ENCODE assay signal across 26 mouse cellular contexts in the genomic region with DNA sequence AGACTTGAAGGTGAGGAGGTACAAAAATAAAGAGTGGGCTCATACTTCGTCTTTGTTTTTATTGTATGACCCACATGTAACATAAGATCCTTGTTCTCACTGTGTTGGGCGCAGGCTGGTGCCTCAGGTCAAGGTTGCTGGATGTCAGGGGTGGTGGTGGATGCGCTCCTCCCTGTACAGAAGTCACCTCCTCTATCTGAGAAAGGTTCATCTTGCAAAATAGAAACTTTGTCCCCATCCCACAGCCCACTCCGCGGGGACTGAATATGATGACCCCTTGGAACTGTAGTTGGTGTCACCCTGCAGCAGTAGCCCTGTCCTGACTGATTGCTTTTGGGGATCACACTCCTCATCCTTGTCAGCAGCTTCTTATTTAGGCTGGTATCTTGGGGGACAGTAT. TPM values are rescaled to one million over a fixed set of nuclear protein-coding genes. Genes with fewer than 3 reads are reported as not detected.
"Had no signal": no experiment of that assay in that cellular context is flagged by ENCODE, and none has a peak within 500 bp of the region (broad histone marks: within the 10 kb centered on the region; RNA-seq: fewer than 3 reads in every experiment).

No protein-coding gene starts in this region.

- H3K9ac ChIP-seq: intestine, embryonic 15.5 days; kidney, embryonic 15.5 days; limb, embryonic 15.5 days; liver, embryonic 15.5 days; lung, embryonic 14.5 days; midbrain, embryonic 12.5 days; midbrain, embryonic 15.5 days; neural tube, embryonic 12.5 days; neural tube, embryonic 15.5 days had no signal

- ATAC-seq: intestine, embryonic 15.5 days; lung, postnatal 0 days; midbrain, embryonic 15.5 days had no signal

- H3K27me3 ChIP-seq: intestine, embryonic 15.5 days; kidney, embryonic 15.5 days; limb, embryonic 15.5 days; liver, embryonic 15.5 days; midbrain, embryonic 12.5 days; midbrain, embryonic 15.5 days; neural tube, embryonic 12.5 days; neural tube, embryonic 15.5 days had no signal

- DNase-seq: kidney, adult 11 months; kidney, adult 8-10 months; kidney, postnatal 10 days; kidney, postnatal 36 days; lung, embryonic 14.5 days; right cerebral cortex, adult 18-20 months; right cerebral cortex, postnatal 14 days; right cerebral cortex, postnatal 4 days; thymus, adult 18-20 months; thymus, postnatal 36 days had no signal

- H3K4me1 ChIP-seq: midbrain, embryonic 12.5 days had no signal

- H3K27ac ChIP-seq: intestine, embryonic 15.5 days; kidney, embryonic 15.5 days; limb, embryonic 15.5 days; liver, embryonic 15.5 days; macrophage; midbrain, embryonic 12.5 days; midbrain, embryonic 15.5 days; neural tube, embryonic 12.5 days; neural tube, embryonic 15.5 days had no signal

- H3K4me2 ChIP-seq: intestine, embryonic 15.5 days; kidney, embryonic 15.5 days; limb, embryonic 15.5 days; liver, embryonic 15.5 days; lung, embryonic 14.5 days; midbrain, embryonic 12.5 days; midbrain, embryonic 15.5 days; neural tube, embryonic 12.5 days; neural tube, embryonic 15.5 days had no signal

- H3K4me3 ChIP-seq: intestine, embryonic 15.5 days; kidney, embryonic 15.5 days; limb, embryonic 15.5 days; liver, embryonic 15.5 days; midbrain, embryonic 12.5 days; midbrain, embryonic 15.5 days; neural tube, embryonic 12.5 days; neural tube, embryonic 15.5 days had no signal

- H3K9me3 ChIP-seq: intestine, embryonic 15.5 days; kidney, embryonic 15.5 days; limb, embryonic 15.5 days; liver, embryonic 15.5 days; midbrain, embryonic 12.5 days; midbrain, embryonic 15.5 days; neural tube, embryonic 12.5 days; neural tube, embryonic 15.5 days had no signal

RNA-seq across cellular contexts. Expression of gene Gm28038, which starts 33.8 kb away (rescaled TPM):
- total RNA-seq: layer of hippocampus, postnatal 14 days; left cerebral cortex, adult 18-20 months had no signal
- polyA plus RNA-seq: intestine, embryonic 15.5 days; kidney, embryonic 15.5 days; limb, embryonic 11.5 days; limb, embryonic 15.5 days; liver, embryonic 15.5 days; lung, embryonic 14.5 days; lung, postnatal 0 days; midbrain, embryonic 12.5 days; midbrain, embryonic 15.5 days; neural tube, embryonic 12.5 days; neural tube, embryonic 15.5 days; stomach, embryonic 16.5 days; testis, adult 2 months; urinary bladder, adult 2 months had no signal
